Mouse (Mus musculus) macrophage (primary cell): ENCODE data around the gene Gm10197. TPM values are rescaled to one million over a fixed set of nuclear protein-coding genes. Genes with fewer than 3 reads are reported as not detected.

ENCODE experiments used
- H3K27ac ChIP-seq: fragments of 350-480 bp; formaldehyde crosslinking; 2 replicates; pipeline ENCODE4 v1.9.0; 2021
- H3K36me3 ChIP-seq: fragments of 350-480 bp; formaldehyde crosslinking; 2 replicates; pipeline ENCODE4 v1.9.0; 2021; ENCODE audit errors: inconsistent target
- H3K4me3 ChIP-seq: fragments of 350-480 bp; formaldehyde crosslinking; 2 replicates; pipeline ENCODE4 v1.9.0; 2021; ENCODE audit errors: inconsistent target
- H3K79me2 ChIP-seq: fragments of 350-480 bp; formaldehyde crosslinking; 2 replicates; pipeline ENCODE4 v1.9.0; 2021; ENCODE audit errors: inconsistent target
- WGBS: methylation state at CpG from one replicate; pipeline ENCODE4 v1.1.7; 2026; ENCODE audit warnings: inconsistent platforms; ENCODE audit not compliant: missing documents; 5-methylcytosine and 5-hydroxymethylcytosine counted together
- polyA plus RNA-seq: library from polyadenylated mRNA; stranded (reverse); fragments of 250-400 nt; gene quantifications from 3 replicates; pipeline ENCODE4 v1.2.4, GENCODE M21; 2018; ENCODE audit warnings: inconsistent platforms

The Gm10197 gene
- polyA plus RNA-seq, 1 experiment from 2014 or later = not detected

DNA sequence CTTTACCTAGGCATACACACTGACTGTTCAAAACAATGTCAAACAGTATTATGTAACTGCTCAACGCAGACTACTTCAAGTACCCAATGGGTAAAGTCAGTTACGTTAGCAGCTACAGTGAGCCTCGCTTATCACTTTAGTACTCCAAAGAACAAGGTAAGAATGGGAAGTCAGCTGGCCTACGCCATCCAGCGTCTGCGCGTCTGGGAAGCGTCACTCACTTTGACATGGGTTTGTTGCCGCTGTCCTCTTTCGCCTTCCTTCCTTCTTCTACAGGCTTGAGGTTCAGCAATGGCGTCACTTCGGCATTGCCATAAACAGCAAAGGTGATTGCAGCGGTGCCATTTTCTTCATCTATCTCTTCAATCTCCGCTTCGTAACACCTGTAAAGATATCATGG lies 11.8 kb upstream of the Gm10197 start:
- Histone ChIP-seq H3K4me3 (no peak overlapping the region), H3K36me3 (peaks cover 82% of the 10 kb centered on the region), H3K79me2 (peaks cover 65% of the 10 kb centered on the region), H3K27ac (no peak overlapping the region)
- WGBS = 95% methylated on average over 15 of the region's 15 CpGs

DNA sequence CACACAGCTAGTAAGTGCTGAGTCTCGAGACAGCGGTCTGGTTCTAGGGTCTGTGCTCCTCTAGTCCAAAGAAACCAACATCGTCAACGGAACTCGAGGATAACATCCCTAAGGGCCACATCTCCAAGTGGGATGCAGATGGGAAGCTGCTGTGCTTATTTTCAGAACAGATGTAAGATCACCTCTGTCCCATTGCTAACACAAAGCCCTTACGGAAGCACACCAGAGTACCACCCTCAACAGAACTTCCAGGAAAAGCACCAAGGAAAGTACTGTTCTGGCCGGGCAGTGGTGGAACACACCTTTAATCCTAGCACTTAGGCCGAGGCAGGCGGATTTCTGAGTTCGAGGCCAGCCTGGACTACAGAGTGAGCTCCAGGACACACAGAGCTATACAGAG lies 6.9 kb upstream of the Gm10197 start:
- Histone ChIP-seq H3K36me3 (peaks cover 57% of the 10 kb centered on the region), H3K4me3 (no peak overlapping the region), H3K79me2 (peaks cover 17% of the 10 kb centered on the region; the same call in 1 of the 2 replicates), H3K27ac (no peak overlapping the region)
- 91% methylated on average over 10 of the region's 10 CpGs for WGBS

DNA sequence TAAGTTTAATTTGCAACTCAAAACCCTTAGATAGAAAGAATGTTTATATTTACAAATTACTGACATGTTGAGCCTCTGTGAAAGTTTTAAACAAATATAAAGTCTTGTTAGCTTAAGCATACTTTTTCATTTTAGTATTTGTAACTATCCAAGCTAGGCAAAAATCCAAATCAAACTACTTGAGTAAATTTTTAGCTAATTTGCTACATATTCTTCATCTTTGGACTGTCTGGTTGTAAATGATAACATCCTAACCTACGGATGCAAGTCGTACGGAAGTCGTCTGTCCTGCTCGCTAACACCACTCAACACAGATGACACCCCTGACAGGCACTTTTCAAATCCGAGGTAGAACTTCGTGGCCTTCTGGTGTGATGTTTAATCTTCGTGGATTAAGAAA lies 6.1 kb upstream of the Gm10197 start:
- H3K36me3 ChIP-seq = peaks cover 51% of the 10 kb centered on the region

DNA sequence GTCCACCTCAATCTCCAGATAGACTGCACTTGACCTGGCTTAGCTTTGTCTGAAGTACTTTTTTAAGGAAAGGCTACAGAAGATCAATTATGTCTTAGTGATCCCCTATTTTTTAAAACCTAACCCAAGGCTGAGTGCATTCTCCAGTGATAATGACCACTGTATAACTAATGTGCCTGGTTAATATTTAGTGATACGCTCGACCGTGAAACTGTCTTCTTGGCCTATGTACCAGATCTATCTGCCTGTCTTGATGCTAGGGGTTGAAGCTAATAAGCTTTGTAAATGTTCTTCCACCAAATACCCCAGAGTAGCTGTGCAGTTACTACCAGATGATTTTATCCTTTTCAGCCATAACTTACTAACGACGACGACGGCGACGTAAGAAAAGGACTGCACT lies 4.2 kb upstream of the Gm10197 start:
- no peaks in the 10 kb centered on the region for H3K79me2 ChIP-seq
- H3K36me3 ChIP-seq = peaks cover 33% of the 10 kb centered on the region
- no peak overlapping the region for H3K4me3 ChIP-seq
- H3K27ac ChIP-seq = no peak overlapping the region
- 98% methylated on average over 9 of the region's 9 CpGs for WGBS

More for the DNA sequence above, 6.1 kb upstream of the Gm10197 start:
- H3K4me3 ChIP-seq = no peak overlapping the region
- no peak overlapping the region for H3K27ac ChIP-seq
- H3K79me2 ChIP-seq = peaks cover 9% of the 10 kb centered on the region; the same call in 1 of the 2 replicates
- 92% methylated on average over 8 of the region's 8 CpGs for WGBS

DNA sequence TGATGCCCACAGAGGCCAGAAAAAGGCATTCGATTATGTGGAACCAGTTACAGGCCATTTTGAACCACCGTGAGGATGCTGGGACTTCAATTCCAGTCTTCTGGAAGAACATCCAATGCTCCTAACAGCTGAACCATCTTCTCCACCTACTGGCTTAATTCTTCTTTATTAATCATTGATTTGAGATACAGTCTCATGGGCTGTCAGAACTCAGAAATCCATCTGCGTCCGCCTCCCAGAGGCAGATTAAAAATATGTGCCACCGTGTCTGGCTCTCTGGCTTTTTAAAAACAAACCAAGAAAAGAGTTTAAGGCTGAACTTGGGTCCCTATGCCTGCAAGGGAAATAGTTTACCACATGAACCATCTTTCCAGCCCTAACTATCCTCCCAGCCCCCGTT lies 3.7 kb upstream of the Gm10197 start:
- Histone ChIP-seq H3K4me3 (no peak overlapping the region), H3K27ac (no peak overlapping the region), H3K36me3 (peaks cover 28% of the 10 kb centered on the region), H3K79me2 (no peaks in the 10 kb centered on the region)
- WGBS = 96% methylated on average over 6 of the region's 6 CpGs

DNA sequence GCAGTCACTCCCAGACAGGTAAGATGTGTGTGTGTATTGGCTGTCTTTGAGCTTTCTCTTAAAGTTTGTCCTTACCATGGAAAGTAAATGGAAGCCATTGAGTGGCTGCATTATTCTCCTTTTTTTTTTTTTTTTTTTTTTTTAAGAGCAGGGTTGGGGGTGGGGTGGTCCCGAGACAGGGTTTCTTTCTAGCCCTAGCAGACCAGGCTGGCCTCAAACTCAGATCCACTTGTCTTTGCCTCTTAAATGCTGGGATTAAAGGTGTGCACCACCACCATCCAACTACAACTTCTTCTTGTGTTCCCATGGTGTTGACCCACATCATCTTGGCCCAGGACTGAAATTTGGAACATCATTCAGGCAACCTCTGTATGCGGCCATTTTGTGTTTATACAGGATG lies 2.0 kb upstream of the Gm10197 start:
- Histone ChIP-seq H3K27ac (no peak overlapping the region), H3K36me3 (peaks cover 13% of the 10 kb centered on the region), H3K79me2 (no peaks in the 10 kb centered on the region), H3K4me3 (no peak overlapping the region)
- WGBS = 93% methylated on average over 2 of the region's 2 CpGs

DNA sequence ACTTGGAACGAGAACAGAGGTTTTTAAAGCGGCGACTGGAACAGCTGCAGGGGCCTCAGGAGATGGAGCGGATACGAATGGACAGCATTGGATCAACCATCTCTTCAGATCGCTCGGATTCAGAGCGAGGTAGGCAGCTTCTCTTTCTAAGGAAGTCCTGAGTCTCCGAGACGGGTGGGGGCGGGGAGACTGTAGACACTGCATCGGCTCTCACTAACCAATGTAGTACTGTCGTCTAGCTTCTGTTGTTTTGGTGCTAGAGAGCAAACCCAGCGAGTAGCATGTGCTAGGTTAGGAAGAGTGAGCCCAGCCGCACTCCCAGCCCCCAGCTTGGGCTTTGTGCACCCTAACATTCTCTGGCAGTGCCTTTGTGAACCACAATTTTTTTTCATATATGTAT lies 1.3 kb downstream of the Gm10197 start:
- Histone ChIP-seq H3K27ac (no peak overlapping the region), H3K79me2 (no peaks in the 10 kb centered on the region; the same call in 1 of the 2 replicates), H3K36me3 (no peaks in the 10 kb centered on the region), H3K4me3 (no peak overlapping the region)
- 89% methylated on average over 14 of the region's 15 CpGs for WGBS

DNA sequence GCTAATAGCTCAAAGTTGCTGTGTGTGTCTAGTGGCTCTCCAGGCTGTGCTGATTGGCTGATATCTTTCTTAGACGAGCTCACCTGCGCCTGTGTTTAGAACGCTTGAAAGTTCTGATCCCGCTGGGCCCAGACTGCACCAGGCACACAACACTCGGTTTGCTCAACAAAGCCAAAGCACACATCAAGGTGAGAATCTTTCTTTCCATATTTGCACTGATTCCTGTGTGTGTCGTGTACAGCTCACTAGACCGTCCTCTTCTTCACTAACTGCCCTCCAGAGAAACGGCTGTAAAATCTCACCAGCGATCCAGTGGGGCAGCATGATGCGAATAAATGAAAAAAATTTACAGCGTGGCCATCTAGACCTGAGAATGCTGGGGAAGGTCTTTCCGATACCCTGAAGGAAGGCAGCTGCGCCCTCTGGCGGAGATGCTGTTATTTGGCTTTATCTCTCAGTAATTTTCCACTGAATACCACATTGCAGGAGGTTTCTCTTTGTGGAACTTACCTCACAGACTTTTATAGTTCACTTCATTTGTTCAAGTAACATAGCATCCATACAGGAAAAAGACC lies 2.0 kb downstream of the Gm10197 start:
- no peaks in the 10 kb centered on the region; the same call in 1 of the 2 replicates for H3K79me2 ChIP-seq
- no peak overlapping the region for H3K27ac ChIP-seq
- H3K4me3 ChIP-seq = no peak overlapping the region
- 45% methylated on average over 14 of the region's 14 CpGs for WGBS
- no peaks in the 10 kb centered on the region for H3K36me3 ChIP-seq

DNA sequence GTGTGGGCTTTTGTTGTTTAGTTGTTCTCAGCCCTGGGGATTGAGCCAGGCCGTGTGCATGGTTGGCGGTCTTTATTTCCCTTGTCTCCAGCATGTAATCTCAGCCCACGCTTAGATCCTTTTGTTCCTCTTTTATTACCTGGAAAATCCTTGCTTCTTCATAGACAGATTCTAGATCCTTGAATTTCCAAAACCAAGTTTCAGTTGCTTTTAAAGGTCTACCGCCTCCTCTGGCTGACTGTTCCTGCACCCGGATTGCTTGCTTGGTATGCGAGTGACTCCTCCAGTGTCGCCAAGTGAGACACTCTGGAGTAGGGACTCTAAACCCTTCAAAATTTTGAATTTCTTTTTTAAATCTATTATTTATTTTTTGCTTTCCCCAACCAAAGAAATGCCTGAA lies 4.7 kb downstream of the Gm10197 start:
- 91% methylated on average over 7 of the region's 7 CpGs for WGBS
- no peak overlapping the region for H3K27ac ChIP-seq
- H3K36me3 ChIP-seq = no peaks in the 10 kb centered on the region
- H3K4me3 ChIP-seq = no peak overlapping the region
- no peaks in the 10 kb centered on the region; the same call in 1 of the 2 replicates for H3K79me2 ChIP-seq

DNA sequence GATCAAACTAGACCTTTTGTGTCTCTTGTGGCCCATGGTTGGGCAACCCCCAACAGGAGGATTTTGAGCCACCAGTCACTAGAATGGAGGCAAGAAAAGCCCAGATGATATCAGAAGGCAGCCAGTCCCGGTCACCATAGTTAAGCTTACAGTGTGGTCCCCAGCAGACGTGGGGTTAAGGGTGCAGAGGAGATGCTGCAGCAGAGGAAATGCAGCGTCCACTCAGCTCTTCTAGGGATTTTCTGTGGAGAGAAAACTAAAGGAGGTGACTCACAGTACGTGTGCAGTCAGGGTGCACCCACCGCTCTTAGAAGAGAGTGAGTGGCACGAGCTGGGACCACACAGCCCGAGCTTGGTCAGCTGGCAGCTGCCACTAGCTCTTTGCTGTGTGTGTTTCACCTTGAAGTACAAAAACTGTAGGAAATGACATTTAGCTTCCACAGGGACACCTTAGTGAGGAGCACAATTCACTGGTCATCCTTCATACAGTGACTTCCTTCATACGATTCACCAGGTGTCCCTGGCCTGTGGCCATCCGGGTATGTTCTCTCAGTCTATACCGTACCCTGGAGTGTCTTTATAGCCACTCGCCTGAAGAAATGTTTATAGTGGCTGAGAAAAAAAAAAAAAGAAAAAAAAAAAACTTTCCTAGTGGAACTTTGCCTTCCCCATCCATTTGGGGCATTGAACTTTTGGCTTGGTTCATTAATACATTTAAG lies 5.3 kb downstream of the Gm10197 start:
- no peaks in the 10 kb centered on the region; the same call in 1 of the 2 replicates for H3K79me2 ChIP-seq
- 94% methylated on average over 10 of the region's 11 CpGs for WGBS
- H3K36me3 ChIP-seq = no peaks in the 10 kb centered on the region
- H3K4me3 ChIP-seq = no peak overlapping the region
- no peak overlapping the region for H3K27ac ChIP-seq

DNA sequence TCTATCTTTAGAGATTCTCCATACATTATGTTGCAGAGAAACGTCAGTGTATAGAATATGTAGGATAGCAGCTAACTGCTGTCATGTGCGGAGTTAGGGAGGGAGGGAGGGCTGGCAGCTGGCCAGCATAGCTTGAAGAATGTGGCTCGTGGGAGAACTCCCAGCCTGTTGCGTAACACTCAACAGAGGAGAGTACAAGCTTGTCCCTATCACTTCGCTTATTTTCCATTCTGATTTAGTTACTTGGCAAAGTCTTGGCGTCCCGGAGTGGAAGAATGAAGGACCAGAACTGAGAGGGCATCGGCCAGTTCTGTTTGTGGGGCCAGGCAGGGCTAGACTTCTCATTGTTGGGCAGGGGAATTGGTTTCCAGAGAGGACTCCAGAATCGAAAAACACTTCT lies 6.6 kb downstream of the Gm10197 start:
- Histone ChIP-seq H3K4me3 (no peak overlapping the region), H3K27ac (no peak overlapping the region)
- 36% methylated on average over 9 of the region's 9 CpGs for WGBS

DNA sequence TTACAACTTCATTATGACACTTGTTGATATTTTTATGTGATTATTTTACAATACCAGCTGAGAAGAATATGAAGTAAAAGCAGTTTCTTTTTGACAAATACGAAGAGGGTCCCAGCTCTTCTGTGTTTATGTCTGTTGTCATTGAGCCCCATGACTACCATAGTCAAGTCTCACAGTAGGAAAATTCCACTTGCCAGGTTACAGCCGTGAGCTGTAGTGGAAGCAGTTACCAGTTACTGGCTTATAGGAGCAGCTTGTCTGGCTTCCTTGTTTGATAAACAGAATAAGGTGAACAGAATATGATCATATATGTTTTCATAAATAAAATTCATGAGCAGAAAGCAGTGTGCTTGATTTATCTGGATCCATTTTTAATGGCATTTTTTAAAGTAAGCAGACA lies 7.0 kb downstream of the Gm10197 start:
- WGBS = 81% methylated on average over 2 of the region's 2 CpGs
- Histone ChIP-seq H3K27ac (no peak overlapping the region), H3K4me3 (no peak overlapping the region), H3K79me2 (no peaks in the 10 kb centered on the region; the same call in 1 of the 2 replicates), H3K36me3 (no peaks in the 10 kb centered on the region)

More for the DNA sequence above, 6.6 kb downstream of the Gm10197 start:
- Histone ChIP-seq H3K79me2 (no peaks in the 10 kb centered on the region; the same call in 1 of the 2 replicates), H3K36me3 (no peaks in the 10 kb centered on the region)

DNA sequence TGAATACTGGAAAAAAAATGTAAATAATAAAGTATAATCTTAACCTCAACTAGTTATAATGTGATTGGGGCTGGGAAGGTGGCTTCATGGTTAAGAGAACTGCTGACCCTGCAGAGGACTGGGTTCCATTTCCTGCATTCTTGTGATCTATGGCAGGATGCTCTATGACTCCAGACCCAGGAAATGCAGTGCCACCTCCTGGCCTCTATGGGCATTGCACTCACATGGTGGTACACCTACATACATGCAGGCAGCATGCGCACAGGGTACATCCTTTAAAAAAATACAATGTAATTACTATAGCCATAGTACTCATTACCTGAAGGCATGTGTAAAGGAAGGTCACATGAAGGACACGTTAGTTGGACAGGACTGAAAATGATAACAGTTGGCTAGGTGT lies 8.6 kb downstream of the Gm10197 start:
- WGBS = 50% methylated on average over 2 of the region's 2 CpGs
- H3K27ac ChIP-seq = no peak overlapping the region
- no peaks in the 10 kb centered on the region for H3K36me3 ChIP-seq
- H3K4me3 ChIP-seq = no peak overlapping the region
- H3K79me2 ChIP-seq = no peaks in the 10 kb centered on the region; the same call in 1 of the 2 replicates

DNA sequence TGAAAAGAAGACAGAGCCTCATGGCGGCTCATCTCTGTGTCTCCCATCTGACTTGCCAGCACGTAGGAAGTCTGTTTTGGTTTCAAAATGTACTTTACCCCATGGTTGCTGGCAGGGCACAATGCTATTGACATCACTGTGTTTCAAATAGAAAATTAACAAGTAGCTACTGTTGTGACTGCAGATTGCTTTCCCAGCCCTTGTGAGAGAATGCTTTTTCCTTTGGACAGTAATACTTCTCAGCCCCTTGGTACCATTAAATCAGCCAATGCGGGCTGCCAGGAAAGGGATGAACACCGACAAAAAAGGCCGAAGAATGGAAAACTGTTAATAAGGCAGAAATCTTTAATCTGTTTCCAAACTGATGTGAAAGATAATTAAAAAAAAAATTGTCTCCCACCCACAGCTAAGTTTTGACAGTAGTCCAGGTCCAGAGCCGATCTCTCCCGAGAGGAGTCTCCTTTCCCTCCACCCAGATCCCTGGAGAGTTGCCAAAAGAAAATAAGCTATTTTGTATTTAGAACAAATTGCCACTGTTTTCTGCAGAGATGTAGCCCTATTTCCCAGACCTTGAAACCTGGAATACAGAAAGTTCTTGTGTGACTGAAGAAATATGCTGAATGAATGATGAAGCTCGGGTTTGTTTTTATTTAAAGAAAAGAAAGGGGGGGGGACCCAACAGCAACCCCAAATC lies 11.2 kb downstream of the Gm10197 start:
- no peaks in the 10 kb centered on the region for H3K36me3 ChIP-seq
- H3K79me2 ChIP-seq = no peaks in the 10 kb centered on the region; the same call in 1 of the 2 replicates
- no peak overlapping the region for H3K27ac ChIP-seq
- H3K4me3 ChIP-seq = no peak overlapping the region
- 89% methylated on average over 8 of the region's 8 CpGs for WGBS
